Comparison of ENCODE assay signal across 8 mouse cellular contexts in the genomic region with DNA sequence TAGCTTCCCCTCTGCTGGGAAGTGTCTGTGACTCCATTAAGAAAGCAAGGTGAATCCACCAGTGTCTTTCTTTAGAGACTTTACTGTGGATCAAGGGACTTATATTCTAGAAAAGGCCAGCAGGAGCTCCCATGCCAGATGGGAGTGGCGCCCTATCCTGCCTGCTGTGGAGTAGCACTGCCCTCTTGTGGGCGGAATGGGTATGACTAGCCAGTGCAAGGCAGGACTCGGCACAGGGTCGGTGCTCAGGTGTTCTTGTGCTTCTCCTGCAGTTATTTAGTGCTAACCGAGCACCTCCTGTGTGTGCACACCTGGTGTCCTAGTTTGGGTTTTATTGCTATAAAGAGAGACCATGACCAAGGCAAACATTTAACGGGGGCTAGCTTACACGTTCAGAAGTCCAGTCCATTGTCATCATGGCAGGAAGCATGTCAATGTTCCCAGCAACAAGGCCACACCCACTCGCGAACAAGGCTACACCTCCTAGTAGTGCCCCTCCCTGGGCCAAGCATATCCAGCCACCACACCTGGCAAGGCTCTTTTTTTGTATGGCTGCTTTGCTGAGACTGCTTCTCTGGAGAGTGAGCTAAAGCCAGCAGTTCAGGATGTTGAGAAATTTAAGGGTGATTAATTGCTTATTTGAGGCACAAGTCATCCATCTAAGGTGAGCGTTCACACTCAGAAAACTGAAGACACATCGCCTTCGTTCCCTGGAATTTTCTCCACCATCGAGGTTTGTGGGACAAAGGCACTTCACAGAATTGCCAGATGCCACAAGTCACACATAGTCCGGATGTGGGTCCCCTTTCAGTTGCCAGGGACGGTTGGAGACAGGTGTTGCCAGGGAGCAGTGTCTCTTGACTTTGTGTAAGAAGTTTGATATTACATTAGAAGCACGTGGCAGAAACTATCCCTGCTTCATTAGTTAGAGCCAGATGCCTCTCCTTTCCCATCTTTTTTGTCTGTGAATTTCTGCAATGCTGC. TPM values are rescaled to one million over a fixed set of nuclear protein-coding genes. Genes with fewer than 3 reads are reported as not detected.
A peak's percentile ranks its signal among the peaks of the same experiment; 100 is the strongest.
DNase-seq lines count a peak whose midpoint lies in the region; ATAC-seq and TF ChIP-seq lines count a peak whose summit lies in the region.

No protein-coding gene starts in this region.

- in situ Hi-C loops in Patski (cut with MboI; ENCODE audit: low pct_unique_long_range_greater_than_20kb) = loop anchor here (5.0 kb wide), 2 partner anchors 242 to 412 kb away; no protein-coding TSS in a partner anchor

- no peaks in the 10 kb centered on the region for H3K9me3 ChIP-seq in hindbrain, embryonic 14.5 days (ENCODE audit: control insufficient read depth, low read length)

- no peak overlapping the region for H3K4me3 ChIP-seq in hindbrain, embryonic 14.5 days (replicated peaks; ENCODE audit: low read length)

- 0 out of 2 replicates have a peak overlapping the region, but pooled peaks have one; percentile 25 for H3K9ac ChIP-seq in hindbrain, embryonic 14.5 days

- no peaks in the 10 kb centered on the region for H3K36me3 ChIP-seq in hindbrain, embryonic 14.5 days (replicated peaks; ENCODE audit: control insufficient read depth, insufficient read depth)

- DNase-seq in Patski (ENCODE audit: low read depth, low spot score) = no peak
- peak; percentile 90 to 92 for DNase-seq in cerebellum, postnatal 25 days
- peak; percentile 83 to 86 for DNase-seq in frontal cortex, postnatal 36 days (ENCODE audit: low spot score in 2 of 2)
- DNase-seq in hindbrain, embryonic 14.5 days (ENCODE audit: low spot score) = peak; percentile 90
- peak; percentile 90 to 98 for DNase-seq in layer of hippocampus, postnatal 25 days (ENCODE audit: extremely low spot score in 1 of 2, low spot score in 1 of 2)
- DNase-seq in lung, postnatal 36 days = peak; percentile 89
- peak; percentile 89 for DNase-seq in retina, embryonic 14.5 days (ENCODE audit: low spot score)
- peak; percentile 93 for DNase-seq in thymus, postnatal 4 days

- CTCF ChIA-PET in Patski (lab: Charles Lee) = interaction anchor here (0.6 to 2.3 kb wide), 9 partner anchors 10 to 1039 kb away, joined by 3 to 23 read pairs (median 3); partner anchors contain the start of genes Pts and Tmprss5

- H3K27me3 ChIP-seq in Patski = no peaks in the 10 kb centered on the region
- H3K27me3 ChIP-seq in hindbrain, embryonic 14.5 days (ENCODE audit: control insufficient read depth, insufficient read depth, low read length) = no peaks in the 10 kb centered on the region

- 0 out of 2 replicates have a peak, but pooled peaks cover 2% of the 10 kb centered on the region for H3K4me1 ChIP-seq in hindbrain, embryonic 14.5 days (replicated peaks; ENCODE audit: control insufficient read depth, insufficient read depth, low read length)

- no peak overlapping the region for H3K27ac ChIP-seq in hindbrain, embryonic 14.5 days

- peak overlapping the region; percentile 35 for H3K4me2 ChIP-seq in hindbrain, embryonic 14.5 days (replicated peaks)

- 35% methylated on average over 16 of the region's 16 CpGs for WGBS in hindbrain, embryonic 14.5 days

- peak; percentile 98 for TF ChIP-seq CTCF in Patski (IDR thresholded peaks at IDR 0.05)

- ATAC-seq in Patski = peak; percentile 27
- ATAC-seq in hindbrain, embryonic 14.5 days (ENCODE audit: low FRiP score) = peak; percentile 76

- POLR2A ChIA-PET in Patski (lab: Charles Lee) = no interaction called here

RNA-seq across cellular contexts. Expression of gene Ttc12, which starts 3.2 kb away (rescaled TPM):
- 6.8 TPM for polyA plus RNA-seq in Patski (2021)
- 2.6 and 2.7 TPM in 2 replicates for polyA plus RNA-seq in hindbrain, embryonic 14.5 days (2014; fragmentation: Nextera tagmentation; extraction: Ambion mirVana)
- total RNA-seq in layer of hippocampus, postnatal 25 days (2021) = 1 to 10 TPM; 1.4 to 1.8 TPM
